Mouse (Mus musculus) monocyte, adult 59 days (primary cell): ENCODE measurements around the gene BC051665. TPM values are rescaled to one million over a fixed set of nuclear protein-coding genes. Genes with fewer than 3 reads are reported as not detected.

Source experiments
- total RNA-seq, 2 experiments: library from RNA; stranded (reverse); gene quantifications; one replicate each; pipeline ENCODE4 v1.2.4; 2023

Gene BC051665
- not detected for total RNA-seq

DNA sequence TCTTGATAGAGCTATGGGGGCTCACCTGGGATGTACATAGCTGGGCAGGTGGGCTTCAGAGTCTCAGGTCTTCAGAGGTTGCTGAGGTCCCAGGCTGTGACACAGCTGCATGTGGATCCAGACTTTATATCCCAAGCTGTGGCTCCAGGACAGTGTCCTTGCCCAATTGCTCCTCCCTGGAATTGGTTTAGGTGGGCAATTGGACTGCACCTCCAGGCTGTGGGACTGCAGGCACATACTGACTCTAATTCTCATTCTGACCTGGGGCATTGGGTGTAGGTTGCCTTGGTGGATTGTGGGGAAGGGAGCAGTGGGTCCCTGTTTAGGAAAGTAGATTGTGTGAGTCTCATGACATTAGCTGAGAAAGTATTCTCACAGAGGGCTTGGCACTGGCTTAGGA, at the start of gene BC051665:
BC051665 (minus strand) TSS at position 101 of the 400 bp plus-strand sequence.

GRCm38 (mm10) chr13:60802749-60803148, 16.6 kb upstream of the BC051665 start, which contains the start of gene Ctsll3:
TSS of gene Ctsll3 (minus strand) at chr13:60802849.

Other genes starting within 250 kb of the BC051665 start
- gene Dapk1, start 184.4 kb downstream of the BC051665 start, total RNA-seq = 10 to 100 TPM; 26.8 to 41.5 TPM
- gene Ctsll3, start 16.5 kb upstream of the BC051665 start, total RNA-seq = not detected
- gene 4930486L24Rik, start 78.1 kb upstream of the BC051665 start, total RNA-seq = not detected
- gene Gm49392, start 110.5 kb upstream of the BC051665 start, total RNA-seq = not detected
- 10 to 100 TPM in 1 of 2 experiments, 1 to 10 TPM in 1; 7.5 to 14.3 TPM for gene Ctla2b, start 111.1 kb upstream of the BC051665 start, total RNA-seq
- gene Tpbpb, start 118.5 kb upstream of the BC051665 start, total RNA-seq = not detected
- gene Gm49393, start 149.2 kb upstream of the BC051665 start, total RNA-seq = not detected
- gene Gm49391, start 150.2 kb upstream of the BC051665 start, total RNA-seq = under 1 TPM in 1 of 2 experiments, not detected in 1; 0.70 TPM
- gene Ctla2a, start 150.3 kb upstream of the BC051665 start, total RNA-seq = under 1 TPM in 1 of 2 experiments, not detected in 1; 0.55 TPM
- gene Tpbpa, start 155.6 kb upstream of the BC051665 start, total RNA-seq = not detected
- not detected for gene Ctsj, start 219.6 kb upstream of the BC051665 start, total RNA-seq